Mouse (Mus musculus): ENCODE measurements at regions not wholly inside any gene's neighbourhood (a gene's known extent, or its start where the extent isn't known, plus 50 kb on each side); places are given as distances from the start of the nearest gene placed in this dataset.

DNA sequence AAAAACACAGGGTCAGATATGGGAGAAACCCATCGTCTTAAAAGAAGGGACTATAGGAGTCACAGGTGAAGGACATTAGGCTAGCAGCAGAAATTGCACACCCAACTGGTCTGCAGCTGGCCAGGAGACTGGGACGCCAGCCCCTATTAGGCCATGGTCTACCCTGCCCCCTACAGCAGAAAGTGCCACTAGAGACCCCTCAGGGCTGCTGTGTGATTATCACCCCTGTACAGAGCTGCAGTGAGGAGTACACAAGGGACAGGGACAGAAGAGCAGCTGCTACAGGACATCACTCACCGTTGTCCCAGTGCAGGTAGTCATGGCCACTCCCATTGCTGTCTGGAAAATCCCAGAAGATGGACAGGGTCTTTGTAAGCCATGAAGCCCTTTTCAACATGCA is 157.9 kb upstream of the Agap1 start:
- no peak for DNase-seq

GRCm38 (mm10) chr1:89297766-89298165 is 156.8 kb upstream of the Agap1 start:
- DNase-seq, result no peak

- no peak for DNase-seq
Measured at GRCm38 (mm10) chr1:89301151-89301550, 153.5 kb upstream of the Agap1 start.

GRCm38 (mm10) chr1:89302368-89302951 is 152.1 kb upstream of the Agap1 start:
- DNase-seq, result no peak

DNA sequence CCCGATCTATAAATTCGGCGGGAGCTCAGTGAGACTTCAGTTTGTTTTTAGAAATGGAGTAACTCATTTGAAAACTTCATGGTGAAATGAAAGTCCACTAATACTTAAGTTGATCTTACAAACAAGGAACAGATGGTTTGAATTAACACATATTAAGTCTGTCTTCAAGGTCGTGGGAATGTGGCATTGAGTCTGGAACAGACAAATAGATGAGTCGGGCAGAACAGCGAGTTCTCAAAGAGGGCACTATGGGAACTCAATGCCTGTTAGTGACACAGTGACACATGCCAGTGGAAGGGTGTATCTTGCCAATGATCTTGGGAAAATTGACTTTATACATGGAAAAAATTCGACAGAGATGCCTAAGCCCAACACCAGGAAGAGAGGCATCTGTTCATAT is 149.4 kb upstream of the Agap1 start:
- DNase-seq, result no peak

DNA sequence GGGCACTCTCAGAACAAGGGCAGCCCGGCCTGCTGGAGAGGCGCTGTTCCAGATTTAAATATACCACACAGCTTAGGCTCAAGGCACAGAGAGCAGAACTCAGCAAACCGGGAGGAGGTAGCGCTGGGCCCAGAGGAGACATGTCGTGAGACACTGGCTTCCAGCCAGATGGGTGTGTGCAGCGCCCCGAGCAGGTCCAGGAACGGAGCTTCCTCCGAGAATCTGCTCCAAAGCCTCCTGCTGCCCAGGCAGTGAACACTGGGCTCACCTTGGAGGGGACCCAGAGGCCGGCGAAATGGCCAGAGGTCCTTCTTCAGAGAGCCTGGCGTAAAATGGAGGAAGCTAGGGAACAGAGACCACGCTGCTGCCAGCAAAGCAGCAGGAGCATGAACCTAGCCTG is 145.8 kb upstream of the Agap1 start:
- DNase-seq, result peak; percentile 79

DNA sequence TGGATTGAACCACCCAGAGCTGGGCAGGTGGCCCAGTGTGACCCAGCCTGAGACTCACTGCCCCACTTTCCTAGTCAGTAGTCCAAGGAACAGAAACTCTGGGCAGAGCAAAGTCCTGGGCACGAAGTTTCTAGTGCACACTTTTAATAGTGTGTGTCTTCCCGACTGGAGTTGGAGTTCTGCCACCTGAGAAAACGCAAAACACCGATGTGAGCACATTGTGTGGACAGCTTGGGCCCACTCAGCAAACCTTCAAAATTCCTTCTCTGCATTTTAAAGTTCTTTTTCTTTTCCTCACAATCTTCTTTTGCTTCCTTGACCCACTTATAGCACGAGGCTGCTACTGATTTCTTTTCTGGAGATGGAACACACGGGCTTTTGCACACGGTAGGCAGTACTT is 141.5 kb upstream of the Agap1 start:
- no peak for DNase-seq

DNA sequence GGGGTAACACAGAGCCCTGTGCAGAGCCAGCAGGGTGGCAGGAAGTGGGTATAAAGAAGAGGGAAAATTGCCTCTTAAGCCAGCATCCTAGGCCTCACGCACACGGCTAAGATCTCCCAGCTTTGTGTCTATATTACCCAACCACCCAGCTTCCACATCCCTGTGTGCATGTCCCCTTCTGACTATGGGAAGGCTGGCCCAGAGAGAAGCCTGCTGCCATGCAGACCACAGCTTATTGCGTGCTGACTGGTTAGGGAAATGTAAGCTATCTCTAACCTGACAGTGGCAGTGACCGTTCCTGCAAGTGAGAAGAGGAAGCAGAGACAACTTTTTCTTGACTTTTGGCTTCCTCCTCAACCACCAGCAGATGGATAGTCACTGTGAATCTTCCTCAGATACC is 136.7 kb upstream of the Agap1 start:
- DNase-seq, result no peak

DNA sequence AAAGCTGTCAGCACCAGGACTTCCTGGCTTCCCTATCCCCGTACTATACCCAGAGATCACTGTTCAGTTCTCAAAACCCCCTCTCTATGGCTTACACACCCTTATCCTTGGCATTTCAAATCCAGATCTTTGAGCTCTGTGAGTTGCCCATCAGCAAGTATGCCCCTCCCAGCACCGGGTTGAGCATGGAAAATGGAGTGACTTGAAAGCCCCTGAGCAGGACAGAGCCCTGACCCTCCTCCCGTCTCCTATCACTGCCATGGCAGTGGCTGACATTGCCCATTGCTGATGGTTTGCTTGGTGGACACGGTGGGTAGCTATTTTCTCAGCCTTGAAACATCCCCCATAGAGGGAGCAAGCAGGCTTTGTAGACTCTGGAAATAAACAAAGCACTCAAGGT is 135.9 kb upstream of the Agap1 start:
- DNase-seq, result no peak

GRCm38 (mm10) chr1:89322621-89323020 is 132.0 kb upstream of the Agap1 start:
- no peak for DNase-seq

DNA sequence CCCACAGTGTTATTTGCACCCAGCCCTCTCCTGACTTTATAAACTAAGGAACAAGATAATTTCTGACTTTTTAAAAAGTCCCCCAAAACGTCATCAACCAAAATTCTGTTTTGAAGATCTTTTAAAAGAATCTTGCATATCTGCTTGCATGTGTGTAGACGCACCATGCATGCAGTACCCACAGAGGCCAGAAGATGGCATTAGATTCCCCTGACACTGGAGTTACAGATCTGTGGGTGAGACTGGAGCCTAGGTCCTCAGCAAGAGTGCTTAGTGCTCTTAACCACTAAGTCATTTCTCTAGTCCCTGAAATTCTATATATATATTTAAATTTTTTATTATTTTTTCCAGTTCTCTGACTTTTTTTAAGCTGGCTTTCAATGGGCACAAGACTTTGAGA is 131.5 kb upstream of the Agap1 start:
- peak; percentile 43 for DNase-seq

GRCm38 (mm10) chr1:89331352-89331751 is 123.3 kb upstream of the Agap1 start:
- no peak for DNase-seq

GRCm38 (mm10) chr1:89332676-89333075 is 121.9 kb upstream of the Agap1 start:
- DNase-seq, result no peak

DNA sequence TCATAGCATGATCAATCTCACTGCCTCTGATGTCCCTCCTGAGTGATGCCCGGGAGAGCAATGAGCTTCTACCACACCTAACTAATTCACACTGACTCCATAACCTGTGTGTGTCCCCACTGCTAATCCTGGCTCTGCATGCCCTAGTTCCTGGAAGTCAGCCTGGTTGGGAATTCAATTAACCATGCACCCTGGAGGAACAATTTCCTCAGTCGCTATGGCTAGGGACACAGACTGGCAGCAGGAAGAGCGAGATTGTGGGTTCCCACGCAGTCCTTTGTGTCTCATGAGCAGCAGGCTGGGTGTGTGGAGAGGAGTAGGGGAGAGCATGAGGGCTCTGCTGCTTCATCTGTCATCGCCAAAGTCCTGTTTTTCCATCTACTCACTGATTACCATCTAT is 116.7 kb upstream of the Agap1 start:
- no peak for DNase-seq

DNA sequence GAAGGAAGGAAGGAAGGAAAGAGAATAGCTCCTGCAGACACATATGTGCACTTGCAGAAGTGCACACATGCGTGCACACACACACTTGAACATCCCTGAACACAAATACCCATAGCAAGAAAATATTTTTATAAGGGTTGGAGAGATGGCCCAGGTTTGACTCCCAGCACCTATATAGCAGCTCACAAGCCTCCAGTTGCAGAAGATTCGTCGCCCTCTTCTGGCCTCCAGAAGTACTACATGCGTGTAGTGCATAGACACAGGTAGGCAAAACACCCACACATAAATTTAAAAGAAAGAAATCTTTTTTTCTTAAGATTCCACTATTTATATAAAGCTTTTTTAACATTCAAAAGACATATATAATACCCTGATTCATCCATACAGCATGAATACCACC is 111.8 kb upstream of the Agap1 start:
- no peak for DNase-seq

DNA sequence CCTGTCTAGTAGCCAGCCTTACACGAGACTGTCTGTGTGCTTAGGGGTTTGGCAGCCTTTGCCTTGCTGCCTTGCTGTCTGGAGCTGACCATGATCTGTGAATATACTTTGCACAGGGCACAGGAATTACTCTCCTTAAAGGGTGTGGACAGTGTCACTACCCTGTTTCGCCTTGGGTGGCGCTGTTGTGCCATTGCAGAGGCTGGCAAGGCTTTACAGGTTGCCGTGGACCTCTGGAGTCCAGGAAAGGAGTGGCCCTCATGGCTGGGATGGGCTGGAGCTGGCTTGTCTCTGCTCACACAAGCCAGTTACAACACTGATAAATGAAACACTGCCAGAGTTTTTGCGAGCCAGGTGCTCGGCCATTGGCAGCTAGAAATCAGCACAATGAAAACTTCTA is 110.1 kb upstream of the Agap1 start:
- DNase-seq, result peak; percentile 46

GRCm38 (mm10) chr1:89347341-89347740 is 107.3 kb upstream of the Agap1 start:
- DNase-seq, result no peak

DNA sequence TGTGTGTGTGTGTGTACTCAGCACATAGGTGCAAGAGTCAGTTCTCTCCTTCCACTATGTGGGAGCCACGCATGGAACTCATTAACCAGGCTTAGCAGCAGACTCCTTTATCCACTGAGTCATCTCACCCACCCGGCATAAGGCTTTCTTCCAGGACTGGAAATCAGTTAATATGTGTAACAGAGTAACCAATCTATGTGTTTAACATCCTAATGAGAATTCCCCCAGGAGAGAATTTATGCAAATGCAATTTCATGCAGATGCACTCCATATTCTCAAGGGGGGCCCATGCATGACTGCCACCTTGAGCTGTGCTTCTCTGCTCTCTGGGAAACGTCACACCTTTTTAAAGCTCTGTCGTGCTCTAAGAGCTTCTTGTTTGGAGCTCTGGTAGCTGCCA is 101.7 kb upstream of the Agap1 start:
- DNase-seq, result no peak

GRCm38 (mm10) chr1:89359257-89359656 is 95.3 kb upstream of the Agap1 start:
- no peak for DNase-seq

DNA sequence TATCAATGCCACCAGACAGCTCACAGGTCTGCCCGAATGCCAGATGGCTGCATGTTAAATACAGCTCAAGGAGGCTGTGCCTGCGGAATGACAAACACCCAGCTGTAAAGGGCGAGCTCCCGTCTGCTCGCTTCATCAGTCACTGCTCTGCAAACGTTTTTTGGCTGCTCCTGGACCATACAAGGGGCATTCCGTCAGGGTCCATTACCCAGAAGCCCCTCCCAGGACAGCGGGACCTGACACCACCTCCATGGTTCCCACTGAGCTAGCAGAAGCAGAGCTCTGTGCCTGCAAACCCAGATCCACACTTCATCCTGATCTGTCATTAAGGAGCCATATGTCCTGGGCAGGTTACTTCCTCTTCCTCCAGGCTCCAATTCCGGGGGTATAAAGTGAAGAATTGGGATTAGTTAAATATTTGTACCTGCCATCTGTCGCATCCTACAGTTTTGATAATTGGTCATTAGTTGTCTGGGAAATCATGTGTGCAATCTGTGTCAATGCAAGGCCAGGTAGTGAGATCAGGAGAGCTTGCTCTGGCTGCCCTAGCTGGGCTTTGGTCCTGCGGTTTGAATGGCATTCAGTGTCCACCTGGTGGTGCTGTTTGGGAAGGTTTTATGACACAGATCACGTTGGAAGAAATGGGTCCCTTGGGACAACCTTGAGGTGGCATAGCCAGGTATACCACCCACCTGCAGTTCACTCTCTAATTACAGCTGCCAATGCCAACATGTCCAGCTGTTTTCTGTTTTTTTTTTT is 89.9 kb upstream of the Agap1 start:
- peak; percentile 69 for DNase-seq

GRCm38 (mm10) chr1:89366891-89367290 is 87.7 kb upstream of the Agap1 start:
- no peak for DNase-seq

DNA sequence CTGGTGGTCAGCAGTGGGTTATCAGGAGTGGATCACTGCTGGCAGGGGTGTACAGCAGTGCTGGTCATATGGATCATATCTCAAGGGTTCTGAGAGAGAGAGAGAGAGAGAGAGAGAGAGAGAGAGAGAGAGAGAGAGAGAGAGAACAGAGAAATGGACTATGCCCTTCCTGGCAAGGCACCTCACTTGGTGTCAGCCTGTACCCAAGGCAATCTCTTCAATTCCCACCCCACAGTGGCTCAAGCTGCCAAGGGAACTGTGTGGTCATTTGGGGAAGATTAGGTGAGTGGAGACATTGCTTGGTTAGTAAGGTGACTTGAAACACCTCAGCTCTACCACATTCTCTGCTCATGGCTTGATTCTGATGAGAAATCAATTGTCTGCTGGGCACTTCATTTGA is 80.8 kb upstream of the Agap1 start:
- DNase-seq, result no peak

- DNase-seq, result no peak
Measured at GRCm38 (mm10) chr1:89374271-89374670, 80.3 kb upstream of the Agap1 start.

DNA sequence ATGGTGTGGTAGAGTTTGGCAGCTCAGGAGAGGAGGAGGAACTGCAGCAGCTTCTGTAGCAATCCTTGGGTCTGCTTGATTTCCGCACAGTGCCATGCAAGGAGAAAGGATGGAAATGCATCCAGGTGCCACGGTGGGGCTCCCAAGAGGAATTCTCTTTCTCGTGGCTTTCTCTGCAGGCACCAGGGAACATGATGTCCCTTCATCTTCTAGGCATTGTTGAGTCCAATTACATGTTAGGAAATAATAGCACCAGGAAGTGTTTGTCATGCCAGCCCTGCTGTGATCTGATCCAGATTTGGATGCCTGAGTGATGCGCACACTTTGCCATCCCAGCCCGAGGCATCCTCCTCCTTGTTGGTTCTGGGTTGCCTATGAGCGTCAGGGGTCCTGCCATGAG is 72.6 kb upstream of the Agap1 start:
- DNase-seq, result peak; percentile 82

GRCm38 (mm10) chr1:89385111-89385510 is 69.5 kb upstream of the Agap1 start:
- DNase-seq, result no peak

All from cerebellum, adult 9-10 months (tissue).